Mouse (Mus musculus) urinary bladder, postnatal 10 days (tissue): ENCODE measurements around the gene Atp11a.

Experiments used
- DNase-seq: peaks from one replicate; pipeline ENCODE4 v3.0.0; 2022; ENCODE audit warnings: low spot score

Gene Atp11a

GRCm38 (mm10) chr8:12906597-12906996 is 149.8 kb downstream of the Atp11a start:
- DNase-seq: no peak

DNA sequence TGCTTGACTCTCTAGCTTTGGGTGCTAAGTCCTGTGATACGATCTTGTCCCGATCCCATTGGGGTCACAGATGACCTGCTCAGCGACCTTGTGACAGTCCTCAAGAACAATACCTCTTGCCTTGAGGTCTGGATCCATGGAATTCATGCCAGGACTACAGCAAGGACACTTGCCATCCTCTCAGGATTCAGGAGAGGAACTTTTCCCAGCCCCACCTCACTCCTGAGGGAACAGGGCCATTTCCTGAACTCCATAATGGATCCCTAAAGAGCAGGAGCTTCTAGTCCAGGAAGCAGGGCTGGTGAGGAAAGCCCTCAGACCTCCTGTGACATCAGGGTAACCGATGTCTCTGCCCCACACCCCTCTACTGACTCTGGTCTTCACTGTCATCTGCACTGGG is 150.9 kb downstream of the Atp11a start:
- DNase-seq: no peak

- no peak for DNase-seq
These were observed 155.2 kb downstream of the Atp11a start for GRCm38 (mm10) chr8:12912011-12912410.

GRCm38 (mm10) chr8:12915187-12916006 is 158.6 kb downstream of the Atp11a start:
- DNase-seq: no peak

DNA sequence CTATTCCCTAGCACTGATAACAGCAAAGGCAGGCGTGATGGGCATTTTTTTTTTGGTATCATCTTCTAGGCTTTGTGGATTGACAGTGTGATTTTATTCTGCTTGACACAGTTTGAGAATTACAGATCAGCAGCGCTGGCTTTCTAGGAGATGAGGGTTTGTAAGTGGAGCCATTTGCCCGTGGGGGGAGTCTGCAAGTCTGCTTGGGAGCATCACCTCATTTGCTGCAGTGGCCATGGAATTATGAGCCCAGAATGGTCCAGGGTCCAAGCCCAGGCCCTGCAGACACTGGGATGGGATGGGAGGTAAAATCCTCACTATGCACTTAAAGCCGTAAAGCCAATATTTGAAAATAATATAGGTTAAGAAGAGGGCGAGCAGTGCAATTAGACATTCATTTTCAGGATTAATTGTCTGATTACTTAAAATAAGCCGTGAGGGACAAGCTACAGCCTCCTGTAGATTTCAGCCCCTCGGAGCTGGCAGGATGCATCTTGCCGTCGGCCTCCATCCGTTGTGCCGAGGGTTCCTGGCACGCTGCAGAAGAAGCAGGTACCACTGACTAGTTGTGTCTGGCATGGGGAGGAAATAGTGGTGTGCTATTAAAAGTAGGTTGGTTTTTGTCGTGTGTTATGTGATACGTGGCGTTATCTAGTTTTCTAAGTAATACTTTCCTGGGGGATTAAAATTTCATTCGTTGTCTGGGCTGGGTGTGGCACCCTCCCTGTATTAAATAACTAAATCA is 159.5 kb downstream of the Atp11a start:
- DNase-seq: no peak

DNA sequence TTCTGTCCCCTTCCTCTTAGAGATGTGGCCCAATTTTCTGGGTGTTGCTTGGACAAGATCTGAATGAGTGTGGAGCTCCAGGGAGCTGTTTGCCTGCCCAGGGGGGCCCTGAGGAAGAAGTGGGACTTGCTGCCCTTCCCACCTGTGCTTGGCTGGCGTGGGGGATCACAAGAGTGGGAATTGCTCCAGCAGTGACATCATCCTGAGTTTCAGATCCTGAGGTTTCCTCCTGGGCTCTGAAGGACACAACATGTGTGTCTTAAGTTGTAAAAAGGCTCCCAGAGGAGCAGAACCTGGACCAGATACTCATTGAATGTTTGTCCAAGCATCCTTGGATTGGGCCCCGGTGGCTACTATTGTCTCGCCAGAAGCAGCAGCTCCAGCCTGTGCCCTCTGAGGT is 160.2 kb downstream of the Atp11a start:
- no peak for DNase-seq

GRCm38 (mm10) chr8:12917831-12918230 is 161.0 kb downstream of the Atp11a start:
- no peak for DNase-seq
